Mouse (Mus musculus): Measurements from ENCODE around the gene Nus1. TPM values are rescaled to one million over a fixed set of nuclear protein-coding genes. Genes with fewer than 3 reads are reported as not detected.

Nus1 gene
- polyA plus RNA-seq, 1 experiment from 2014 or later: 16.9 TPM

- H3K9me3 ChIP-seq (ENCODE audit: control insufficient read depth, low read length): no peaks in the 10 kb centered on the region
- H3K27ac ChIP-seq (ENCODE audit: low read depth, low read length): no peak overlapping the region
- no peak for ATAC-seq (replicated peaks; ENCODE audit: low FRiP score)
- H3K27me3 ChIP-seq (ENCODE audit: control insufficient read depth, insufficient read depth, low read length): no peaks in the 10 kb centered on the region
- WGBS: 94% methylated on average over 1 of the region's 1 CpGs
- H3K4me3 ChIP-seq (ENCODE audit: low read depth, low read length): no peak overlapping the region
- H3K4me1 ChIP-seq (replicated peaks; ENCODE audit: control insufficient read depth, insufficient read depth, low read length): peaks cover 6% of the 10 kb centered on the region; the same call in 1 of the 2 replicates
- no peaks in the 10 kb centered on the region for H3K36me3 ChIP-seq (ENCODE audit: control insufficient read depth, insufficient read depth, low read length)
- H3K4me2 ChIP-seq (ENCODE audit: low read depth, low read length, severe bottlenecking): no peak overlapping the region
- no peak for DNase-seq (ENCODE audit: low spot score)
- no peak overlapping the region for H3K9ac ChIP-seq (ENCODE audit: low read length)
These were observed 3.2 kb downstream of the Nus1 start for GRCm38 (mm10) chr10:52420526-52420925.

- H3K4me3 ChIP-seq (ENCODE audit: low read depth, low read length): no peak overlapping the region
- no peak overlapping the region for H3K27ac ChIP-seq (ENCODE audit: low read depth, low read length)
- 97% methylated on average over 6 of the region's 6 CpGs for WGBS
- ATAC-seq (replicated peaks; ENCODE audit: low FRiP score) (no peak), DNase-seq (ENCODE audit: low spot score) (no peak)
- peaks cover 6% of the 10 kb centered on the region; the same call in 1 of the 2 replicates for H3K4me1 ChIP-seq (replicated peaks; ENCODE audit: control insufficient read depth, insufficient read depth, low read length)
- no peaks in the 10 kb centered on the region for H3K9me3 ChIP-seq (ENCODE audit: control insufficient read depth, low read length)
- H3K4me2 ChIP-seq (ENCODE audit: low read depth, low read length, severe bottlenecking): no peak overlapping the region
- H3K36me3 ChIP-seq (ENCODE audit: control insufficient read depth, insufficient read depth, low read length): no peaks in the 10 kb centered on the region
- H3K27me3 ChIP-seq (ENCODE audit: control insufficient read depth, insufficient read depth, low read length): no peaks in the 10 kb centered on the region
- H3K9ac ChIP-seq (ENCODE audit: low read length): no peak overlapping the region
These were observed 4.4 kb downstream of the Nus1 start for GRCm38 (mm10) chr10:52421716-52422115.

GRCm38 (mm10) chr10:52423097-52423496 lies 5.8 kb downstream of the Nus1 start:
- DNase-seq (ENCODE audit: low spot score) (no peak), ATAC-seq (replicated peaks; ENCODE audit: low FRiP score) (no peak)
- no peak overlapping the region for H3K27ac ChIP-seq (ENCODE audit: low read depth, low read length)
- no peaks in the 10 kb centered on the region for H3K9me3 ChIP-seq (ENCODE audit: control insufficient read depth, low read length)
- H3K4me2 ChIP-seq (ENCODE audit: low read depth, low read length, severe bottlenecking): no peak overlapping the region
- WGBS: 78% methylated on average over 2 of the region's 2 CpGs
- peaks cover 6% of the 10 kb centered on the region; the same call in 1 of the 2 replicates for H3K4me1 ChIP-seq (replicated peaks; ENCODE audit: control insufficient read depth, insufficient read depth, low read length)
- H3K4me3 ChIP-seq (ENCODE audit: low read depth, low read length): no peak overlapping the region
- H3K36me3 ChIP-seq (ENCODE audit: control insufficient read depth, insufficient read depth, low read length): no peaks in the 10 kb centered on the region
- H3K9ac ChIP-seq (ENCODE audit: low read length): no peak overlapping the region
- no peaks in the 10 kb centered on the region for H3K27me3 ChIP-seq (ENCODE audit: control insufficient read depth, insufficient read depth, low read length)

- DNase-seq (ENCODE audit: low spot score): no peak
- WGBS: 89% methylated on average over 7 of the region's 7 CpGs
- H3K27me3 ChIP-seq (ENCODE audit: control insufficient read depth, insufficient read depth, low read length): no peaks in the 10 kb centered on the region
- H3K4me3 ChIP-seq (ENCODE audit: low read depth, low read length): no peak overlapping the region
- H3K9ac ChIP-seq (ENCODE audit: low read length): no peak overlapping the region
- ATAC-seq (replicated peaks; ENCODE audit: low FRiP score): no peak
- no peaks in the 10 kb centered on the region for H3K9me3 ChIP-seq (ENCODE audit: control insufficient read depth, low read length)
- H3K27ac ChIP-seq (ENCODE audit: low read depth, low read length): no peak overlapping the region
- H3K36me3 ChIP-seq (ENCODE audit: control insufficient read depth, insufficient read depth, low read length): peaks cover 2% of the 10 kb centered on the region; the same call in 1 of the 2 replicates
- no peak overlapping the region for H3K4me2 ChIP-seq (ENCODE audit: low read depth, low read length, severe bottlenecking)
- H3K4me1 ChIP-seq (replicated peaks; ENCODE audit: control insufficient read depth, insufficient read depth, low read length): no peaks in the 10 kb centered on the region
These were observed 9.1 kb downstream of the Nus1 start for GRCm38 (mm10) chr10:52426314-52426980.

- Histone ChIP-seq H3K27ac (ENCODE audit: low read depth, low read length) (no peak overlapping the region), H3K4me3 (ENCODE audit: low read depth, low read length) (no peak overlapping the region), H3K36me3 (ENCODE audit: control insufficient read depth, insufficient read depth, low read length) (peaks cover 2% of the 10 kb centered on the region; the same call in 1 of the 2 replicates), H3K4me1 (replicated peaks; ENCODE audit: control insufficient read depth, insufficient read depth, low read length) (no peaks in the 10 kb centered on the region), H3K9me3 (ENCODE audit: control insufficient read depth, low read length) (no peaks in the 10 kb centered on the region), H3K4me2 (ENCODE audit: low read depth, low read length, severe bottlenecking) (no peak overlapping the region), H3K27me3 (ENCODE audit: control insufficient read depth, insufficient read depth, low read length) (no peaks in the 10 kb centered on the region), H3K9ac (ENCODE audit: low read length) (no peak overlapping the region)
- DNase-seq (ENCODE audit: low spot score): no peak
- 31% methylated on average over 2 of the region's 2 CpGs for WGBS
- peak; percentile 50; the same call in 1 of the 2 replicates for ATAC-seq (replicated peaks; ENCODE audit: low FRiP score)
These were observed 10.5 kb downstream of the Nus1 start for GRCm38 (mm10) chr10:52427634-52428415.

- no peak overlapping the region for H3K27ac ChIP-seq (ENCODE audit: low read depth, low read length)
- no peaks in the 10 kb centered on the region for H3K4me1 ChIP-seq (replicated peaks; ENCODE audit: control insufficient read depth, insufficient read depth, low read length)
- no peak overlapping the region for H3K4me3 ChIP-seq (ENCODE audit: low read depth, low read length)
- no peak for ATAC-seq (replicated peaks; ENCODE audit: low FRiP score)
- H3K9me3 ChIP-seq (ENCODE audit: control insufficient read depth, low read length): no peaks in the 10 kb centered on the region
- no peak overlapping the region for H3K4me2 ChIP-seq (ENCODE audit: low read depth, low read length, severe bottlenecking)
- H3K36me3 ChIP-seq (ENCODE audit: control insufficient read depth, insufficient read depth, low read length): peaks cover 2% of the 10 kb centered on the region; the same call in 1 of the 2 replicates
- no peak overlapping the region for H3K9ac ChIP-seq (ENCODE audit: low read length)
- no peaks in the 10 kb centered on the region for H3K27me3 ChIP-seq (ENCODE audit: control insufficient read depth, insufficient read depth, low read length)
- no peak for DNase-seq (ENCODE audit: low spot score)
- WGBS: 89% methylated on average over 1 of the region's 1 CpGs
These were observed 13.6 kb downstream of the Nus1 start for GRCm38 (mm10) chr10:52430953-52431352.

- Histone ChIP-seq H3K4me1 (replicated peaks; ENCODE audit: control insufficient read depth, insufficient read depth, low read length) (no peaks in the 10 kb centered on the region), H3K27me3 (ENCODE audit: control insufficient read depth, insufficient read depth, low read length) (no peaks in the 10 kb centered on the region), H3K9ac (ENCODE audit: low read length) (no peak overlapping the region), H3K36me3 (ENCODE audit: control insufficient read depth, insufficient read depth, low read length) (peaks cover 2% of the 10 kb centered on the region; the same call in 1 of the 2 replicates), H3K4me3 (ENCODE audit: low read depth, low read length) (no peak overlapping the region), H3K27ac (ENCODE audit: low read depth, low read length) (no peak overlapping the region), H3K9me3 (ENCODE audit: control insufficient read depth, low read length) (no peaks in the 10 kb centered on the region), H3K4me2 (ENCODE audit: low read depth, low read length, severe bottlenecking) (no peak overlapping the region)
- ATAC-seq (replicated peaks; ENCODE audit: low FRiP score) (no peak), DNase-seq (ENCODE audit: low spot score) (no peak)
- 89% methylated on average over 8 of the region's 8 CpGs for WGBS
These were observed 17.5 kb downstream of the Nus1 start for GRCm38 (mm10) chr10:52434836-52435235.

- H3K36me3 ChIP-seq (ENCODE audit: control insufficient read depth, insufficient read depth, low read length): no peaks in the 10 kb centered on the region
- H3K27me3 ChIP-seq (ENCODE audit: control insufficient read depth, insufficient read depth, low read length): no peaks in the 10 kb centered on the region
- ATAC-seq (replicated peaks; ENCODE audit: low FRiP score) (no peak), DNase-seq (ENCODE audit: low spot score) (no peak)
- no peak overlapping the region for H3K4me3 ChIP-seq (ENCODE audit: low read depth, low read length)
- H3K4me2 ChIP-seq (ENCODE audit: low read depth, low read length, severe bottlenecking): no peak overlapping the region
- no peak overlapping the region for H3K9ac ChIP-seq (ENCODE audit: low read length)
- H3K4me1 ChIP-seq (replicated peaks; ENCODE audit: control insufficient read depth, insufficient read depth, low read length): no peaks in the 10 kb centered on the region
- no peaks in the 10 kb centered on the region for H3K9me3 ChIP-seq (ENCODE audit: control insufficient read depth, low read length)
- no peak overlapping the region for H3K27ac ChIP-seq (ENCODE audit: low read depth, low read length)
- WGBS: 51% methylated on average over 2 of the region's 2 CpGs
These were observed 43.3 kb downstream of the Nus1 start for GRCm38 (mm10) chr10:52460614-52461013.

Measured in forebrain, embryonic 11.5 days (tissue).